Mouse (Mus musculus) E14TG2a.4 (cell line): ENCODE results near the gene F2rl2.

Source experiments
- H3K27me3 ChIP-seq: 2 replicates; pipeline ENCODE4 v1.6.1; 2014; ENCODE audit warnings: low read length, control low read depth; ENCODE audit not compliant: insufficient read depth
- H3K36me3 ChIP-seq: 2 replicates; pipeline ENCODE4 v1.6.1; 2014; ENCODE audit warnings: low read length, control low read depth; ENCODE audit not compliant: insufficient read depth
- H3K4me1 ChIP-seq: replicated peaks from 2 replicates; pipeline ENCODE4 v1.6.1; 2014; ENCODE audit warnings: low read depth, low read length, control low read depth
- H3K4me3 ChIP-seq: replicated peaks from 2 replicates; pipeline ENCODE4 v1.5.1; 2014; ENCODE audit warnings: mild to moderate bottlenecking, low read length
- H3K9me3 ChIP-seq: 2 replicates; pipeline ENCODE4 v1.6.1; 2014; ENCODE audit warnings: low read length, control low read depth
- CTCF ChIP-seq: conservative IDR thresholded peaks from 2 replicates; pipeline ENCODE4 v1.5.1; 2014; ENCODE audit warnings: low read length
- NANOG ChIP-seq: IDR thresholded peaks from 2 replicates; pipeline ENCODE4 v1.6.1; 2014; ENCODE audit warnings: borderline replicate concordance, low read length, mixed read lengths
- POU5F1 ChIP-seq: IDR thresholded peaks from 2 replicates; pipeline ENCODE4 v1.6.1; 2014; ENCODE audit warnings: low read length, borderline replicate concordance

F2rl2 gene

GRCm38 (mm10) chr13:95685736-95686135 is 10.9 kb upstream of the F2rl2 start:
- Histone ChIP-seq H3K4me1 (no peaks in the 10 kb centered on the region), H3K4me3 (no peak overlapping the region), H3K36me3 (no peaks in the 10 kb centered on the region), H3K9me3 (no peaks in the 10 kb centered on the region), H3K27me3 (no peaks in the 10 kb centered on the region)
- TF ChIP-seq CTCF (no peak), NANOG (no peak)

GRCm38 (mm10) chr13:95688576-95688975 is 8.1 kb upstream of the F2rl2 start:
- Histone ChIP-seq H3K4me1 (no peaks in the 10 kb centered on the region), H3K4me3 (no peak overlapping the region), H3K9me3 (no peaks in the 10 kb centered on the region), H3K36me3 (no peaks in the 10 kb centered on the region), H3K27me3 (no peaks in the 10 kb centered on the region)
- TF ChIP-seq CTCF (no peak), NANOG (no peak), POU5F1 (no peak)

GRCm38 (mm10) chr13:95692201-95692600 is 4.5 kb upstream of the F2rl2 start:
- no peak for TF ChIP-seq NANOG
- no peak for TF ChIP-seq CTCF
- no peak for TF ChIP-seq POU5F1
- H3K36me3 ChIP-seq, result no peaks in the 10 kb centered on the region
- peaks cover 9% of the 10 kb centered on the region; the same call in 1 of the 2 replicates for H3K4me1 ChIP-seq
- no peaks in the 10 kb centered on the region for H3K9me3 ChIP-seq
- H3K4me3 ChIP-seq, result no peak overlapping the region
- H3K27me3 ChIP-seq, result no peaks in the 10 kb centered on the region

- H3K27me3 ChIP-seq, result no peaks in the 10 kb centered on the region
- peak overlapping the region; percentile 54 for H3K4me3 ChIP-seq
- TF ChIP-seq CTCF, result no peak
- no peak for TF ChIP-seq NANOG
- TF ChIP-seq POU5F1, result no peak
- no peaks in the 10 kb centered on the region for H3K36me3 ChIP-seq
- no peaks in the 10 kb centered on the region for H3K9me3 ChIP-seq
- peaks cover 9% of the 10 kb centered on the region; the same call in 1 of the 2 replicates for H3K4me1 ChIP-seq
Measured at GRCm38 (mm10) chr13:95696120-95696653, 466 bp upstream of the F2rl2 start.

GRCm38 (mm10) chr13:95697874-95698273 is 1.2 kb downstream of the F2rl2 start:
- Histone ChIP-seq H3K27me3 (no peaks in the 10 kb centered on the region), H3K4me1 (peaks cover 9% of the 10 kb centered on the region; the same call in 1 of the 2 replicates), H3K36me3 (no peaks in the 10 kb centered on the region), H3K4me3 (no peak overlapping the region), H3K9me3 (no peaks in the 10 kb centered on the region)
- TF ChIP-seq NANOG, result no peak
- TF ChIP-seq CTCF, result no peak
- TF ChIP-seq POU5F1, result no peak

GRCm38 (mm10) chr13:95703376-95703775 is 6.7 kb downstream of the F2rl2 start:
- Histone ChIP-seq H3K36me3 (no peaks in the 10 kb centered on the region), H3K4me1 (no peaks in the 10 kb centered on the region), H3K4me3 (no peak overlapping the region), H3K9me3 (no peaks in the 10 kb centered on the region), H3K27me3 (no peaks in the 10 kb centered on the region)
- TF ChIP-seq POU5F1, result no peak
- no peak for TF ChIP-seq NANOG
- no peak for TF ChIP-seq CTCF

GRCm38 (mm10) chr13:95705589-95705988 is 8.9 kb downstream of the F2rl2 start:
- Histone ChIP-seq H3K27me3 (no peaks in the 10 kb centered on the region), H3K9me3 (no peaks in the 10 kb centered on the region), H3K36me3 (no peaks in the 10 kb centered on the region), H3K4me1 (no peaks in the 10 kb centered on the region), H3K4me3 (no peak overlapping the region)
- TF ChIP-seq NANOG (no peak), CTCF (no peak), POU5F1 (no peak)

GRCm38 (mm10) chr13:95712054-95712453 is 15.4 kb downstream of the F2rl2 start:
- Histone ChIP-seq H3K4me1 (no peaks in the 10 kb centered on the region), H3K36me3 (no peaks in the 10 kb centered on the region), H3K27me3 (no peaks in the 10 kb centered on the region), H3K4me3 (no peak overlapping the region), H3K9me3 (no peaks in the 10 kb centered on the region)
- TF ChIP-seq CTCF, result no peak
- TF ChIP-seq NANOG, result no peak
- no peak for TF ChIP-seq POU5F1

GRCm38 (mm10) chr13:95712570-95713268 is 16.1 kb downstream of the F2rl2 start:
- TF ChIP-seq NANOG, result no peak
- no peak for TF ChIP-seq POU5F1
- TF ChIP-seq CTCF, result no peak
- no peaks in the 10 kb centered on the region for H3K4me1 ChIP-seq
- no peaks in the 10 kb centered on the region for H3K36me3 ChIP-seq
- no peak overlapping the region for H3K4me3 ChIP-seq
- H3K27me3 ChIP-seq, result no peaks in the 10 kb centered on the region
- no peaks in the 10 kb centered on the region for H3K9me3 ChIP-seq
